Mouse (Mus musculus) layer of hippocampus, adult 18-20 months (tissue): Measurements from ENCODE around the gene Cd200. TPM values are rescaled to one million over a fixed set of nuclear protein-coding genes. Genes with fewer than 3 reads are reported as not detected.
"Not testable (repeated sequence)": the region's sequence is repeated elsewhere in the genome, so short reads cannot be mapped to it uniquely, and the experiment has no call there.

Source experiments
- DNase-seq, 2 experiments: peaks; one replicate each; pipeline ENCODE4 v3.0.0; 2022; ENCODE audit warnings: low spot score in 2 of 2
- total RNA-seq, 2 experiments: library from RNA; stranded (reverse); gene quantifications; 2 replicates each; pipeline ENCODE4 v1.2.3; 2021

The Cd200 gene
- total RNA-seq, 2 experiments from 2014 or later: 64.6 to 76.8 TPM

DNA sequence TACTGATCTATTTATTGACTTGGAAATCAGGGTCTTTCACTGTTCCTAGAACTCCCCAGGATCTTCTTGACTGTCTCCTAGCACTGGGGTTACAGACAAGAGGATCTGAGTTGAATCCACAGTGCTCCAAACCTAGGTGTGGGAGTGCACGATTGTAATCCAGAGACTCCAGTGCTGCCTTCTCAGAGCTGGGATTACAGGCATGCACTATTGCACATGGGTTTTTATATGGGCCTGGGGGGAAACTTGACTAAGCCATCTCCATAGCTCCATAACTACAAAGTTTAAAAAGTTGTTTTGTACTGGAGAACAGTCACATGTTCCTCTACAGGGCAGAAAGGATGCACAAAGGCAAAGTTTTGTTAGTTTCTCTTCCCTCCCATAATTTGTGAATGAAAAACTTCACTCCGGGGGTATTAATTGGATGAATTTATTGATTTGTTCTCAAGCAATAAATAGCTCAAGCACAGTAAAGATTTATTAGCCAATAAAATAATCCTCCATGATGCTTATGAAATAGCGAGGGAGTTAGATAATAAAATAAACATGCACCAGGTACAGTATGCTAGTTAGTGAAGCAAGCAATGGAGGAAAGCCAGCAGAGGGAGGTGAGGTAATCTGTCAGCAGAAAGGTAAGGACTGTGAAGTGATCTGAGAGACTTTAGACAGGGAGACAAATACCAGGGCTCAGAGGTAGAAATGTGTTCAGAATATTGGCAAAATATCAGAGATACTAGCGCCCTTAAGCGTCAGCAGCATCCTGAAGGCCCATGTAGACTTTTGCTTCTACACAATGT is 30.5 kb downstream of the Cd200 start:
- no peak for DNase-seq

DNA sequence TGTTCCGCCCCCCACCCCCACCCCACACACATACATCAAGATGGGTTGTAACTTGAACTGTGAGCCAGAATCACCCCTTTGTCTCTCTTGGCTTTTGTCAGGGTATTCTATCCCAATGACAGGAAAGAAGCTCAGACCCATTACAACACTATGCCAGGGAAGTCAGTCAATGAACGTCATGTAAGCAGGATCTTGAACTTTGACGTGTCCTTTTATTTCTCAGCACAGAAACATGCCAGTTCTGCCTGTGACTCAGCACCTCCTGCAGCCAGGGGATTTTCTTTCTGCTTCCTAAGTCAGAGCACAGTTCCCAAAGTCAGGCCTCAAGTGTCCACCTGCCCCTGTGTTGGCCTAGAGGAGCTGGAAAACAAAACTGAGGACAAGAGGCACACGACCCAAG is 31.5 kb downstream of the Cd200 start:
- DNase-seq: no peak

DNA sequence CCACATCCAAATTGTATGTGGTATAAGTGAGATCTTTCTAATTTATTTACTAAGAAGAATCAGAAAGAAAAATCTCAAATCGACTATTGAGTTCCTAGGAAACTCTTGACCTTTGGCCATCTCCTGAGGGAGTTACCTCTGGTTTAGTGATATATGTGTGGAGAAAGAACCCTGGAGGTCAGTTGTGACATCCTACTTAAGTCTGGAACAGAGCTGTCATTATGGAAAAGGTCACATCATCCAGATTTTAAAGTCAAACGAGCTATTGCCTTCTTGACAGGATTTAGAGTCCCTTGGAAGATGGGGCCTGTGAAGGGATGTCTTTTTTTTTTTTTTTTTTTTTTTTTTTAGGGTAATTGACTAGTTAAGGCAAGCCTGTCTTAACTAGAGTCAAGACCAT is 32.0 kb downstream of the Cd200 start:
- no peak for DNase-seq

DNA sequence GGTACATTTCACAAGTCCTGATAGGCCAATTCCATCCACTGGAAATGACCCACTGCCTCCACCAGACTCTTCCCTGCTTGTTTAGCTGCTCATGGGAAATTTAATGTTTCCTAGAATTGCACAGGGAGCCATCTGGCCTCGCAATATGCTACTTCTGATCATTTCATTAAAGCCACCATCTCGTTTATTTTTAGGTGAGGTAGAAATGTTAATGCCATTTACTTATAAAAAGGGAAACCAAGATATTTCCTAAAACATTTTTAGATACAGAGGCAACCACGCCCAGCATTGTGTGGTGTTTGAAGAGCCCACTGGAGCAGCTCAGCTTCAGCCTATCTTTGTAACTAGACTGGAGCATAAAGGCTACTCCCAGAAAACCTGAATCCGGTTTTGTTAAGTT is 32.6 kb downstream of the Cd200 start:
- peak; percentile 14 to 68 for DNase-seq

DNA sequence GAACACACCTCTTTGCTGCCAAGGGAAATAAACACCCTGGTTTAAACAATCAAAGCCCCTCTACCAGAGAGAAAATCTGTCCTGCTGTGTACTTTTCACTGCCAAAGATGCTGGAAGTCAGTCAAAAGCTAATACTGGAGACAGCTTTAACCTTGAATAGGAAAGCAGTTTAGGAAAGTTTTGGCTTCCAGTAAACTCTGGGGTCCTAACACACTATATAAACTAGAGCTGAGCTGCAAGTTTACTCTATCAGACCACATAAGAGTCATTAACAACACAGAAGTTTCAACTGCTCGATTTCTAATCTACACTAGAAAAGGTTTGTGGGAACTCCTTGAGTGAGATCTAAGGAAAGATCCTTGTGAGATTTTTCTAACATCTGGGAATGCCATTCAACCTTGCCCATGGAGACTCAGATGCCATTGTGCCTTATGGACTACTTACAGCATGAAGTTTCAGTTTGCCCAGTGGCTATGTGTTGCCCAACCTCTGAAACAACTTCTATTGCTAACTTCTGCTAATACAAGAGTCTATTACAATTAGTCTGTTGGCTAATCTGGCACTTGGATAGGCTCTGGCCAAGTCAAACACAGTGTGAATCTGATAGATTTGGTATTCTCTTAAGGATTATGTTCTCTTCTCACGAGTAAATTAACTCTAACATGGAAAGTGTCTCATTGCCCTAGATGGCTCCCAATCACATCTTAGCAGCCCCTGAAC is 33.2 kb downstream of the Cd200 start:
- no peak for DNase-seq

DNA sequence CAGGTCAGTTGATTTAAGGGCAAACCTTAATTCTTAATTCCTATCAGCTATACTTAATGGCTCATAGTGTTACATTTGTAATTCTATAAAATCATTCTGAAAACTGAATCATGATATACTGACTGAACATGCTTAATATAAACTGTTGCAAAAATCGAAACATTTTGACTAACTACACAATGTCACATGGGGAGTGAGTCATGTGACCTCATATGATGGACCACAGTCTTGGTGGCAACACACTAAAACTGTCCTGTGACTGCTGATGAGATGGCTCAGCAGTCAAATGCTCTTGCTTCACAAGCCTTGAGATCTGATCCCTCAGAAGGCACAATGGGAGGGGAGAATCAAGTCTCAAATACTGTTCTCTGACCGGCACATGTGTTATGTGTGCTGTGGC is 34.8 kb downstream of the Cd200 start:
- DNase-seq: no peak

DNA sequence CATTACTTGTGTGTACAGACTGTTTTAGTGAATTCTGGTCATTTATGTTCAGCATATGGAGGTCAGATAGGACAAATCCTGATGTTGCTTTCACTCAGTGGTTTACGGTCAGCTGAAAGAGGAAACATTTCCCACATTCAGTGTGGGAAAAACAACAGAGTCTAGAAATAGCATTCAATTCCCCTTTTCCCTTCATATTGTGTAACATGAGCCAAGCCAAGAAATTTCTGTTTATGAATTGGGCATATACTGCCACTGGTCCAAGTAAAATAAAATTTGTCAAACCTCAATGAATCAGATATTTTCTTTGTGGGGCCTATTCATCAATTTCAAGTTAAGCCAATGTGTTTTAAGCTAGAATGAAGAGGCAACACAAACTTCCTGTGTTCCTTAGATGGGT is 37.8 kb downstream of the Cd200 start:
- DNase-seq: no peak

DNA sequence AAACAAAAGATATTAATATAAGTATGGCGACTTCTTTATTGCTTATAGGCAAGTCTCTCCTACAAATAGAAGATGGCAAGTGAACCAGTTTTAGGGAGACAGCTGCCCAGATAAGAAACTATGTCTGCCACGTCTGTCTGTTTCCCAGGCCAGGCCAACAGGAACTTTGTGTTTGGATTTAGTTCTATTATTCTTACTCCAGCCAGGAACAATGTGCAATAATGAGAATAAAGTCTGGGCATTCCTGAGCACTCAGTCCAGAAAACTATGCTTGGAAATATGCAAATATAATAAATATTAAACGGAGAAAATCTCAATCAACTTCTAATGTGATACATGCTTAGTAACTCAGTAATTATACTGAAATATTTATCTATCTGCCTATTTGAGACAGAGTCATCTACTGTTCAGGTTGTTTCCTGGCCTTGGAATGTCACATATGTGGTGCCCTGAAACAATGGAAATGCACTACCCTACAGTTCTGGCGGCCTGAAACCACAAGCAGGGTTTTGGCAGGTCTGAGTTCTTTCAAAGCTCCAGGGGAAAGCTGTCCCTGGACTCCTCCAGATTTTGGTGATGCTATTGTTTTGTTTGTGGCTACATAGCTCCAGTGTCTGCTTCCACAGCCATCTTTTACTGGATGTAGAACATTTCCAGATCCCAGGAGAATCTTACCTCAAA is 39.4 kb downstream of the Cd200 start:
- DNase-seq: no peak

DNA sequence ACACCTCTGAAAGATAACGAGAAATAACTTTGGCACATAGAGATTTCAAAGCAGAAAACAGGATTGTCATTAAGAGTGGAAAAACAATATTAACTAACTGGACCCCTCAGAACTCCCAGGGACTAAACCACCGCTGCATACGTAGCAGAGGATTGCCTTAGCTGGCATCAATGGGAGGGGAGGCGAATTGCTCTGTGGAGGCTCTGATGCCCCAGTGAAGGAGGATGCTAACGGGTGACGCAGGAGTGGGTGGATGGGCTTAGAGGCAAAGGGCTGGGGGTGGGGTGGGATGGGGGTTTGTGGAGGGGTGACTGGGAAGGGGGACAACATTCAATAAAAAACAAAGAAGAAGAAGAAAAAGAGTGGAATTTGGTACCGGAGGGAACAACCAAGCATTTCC is 42.7 kb downstream of the Cd200 start:
- DNase-seq: no peak

DNA sequence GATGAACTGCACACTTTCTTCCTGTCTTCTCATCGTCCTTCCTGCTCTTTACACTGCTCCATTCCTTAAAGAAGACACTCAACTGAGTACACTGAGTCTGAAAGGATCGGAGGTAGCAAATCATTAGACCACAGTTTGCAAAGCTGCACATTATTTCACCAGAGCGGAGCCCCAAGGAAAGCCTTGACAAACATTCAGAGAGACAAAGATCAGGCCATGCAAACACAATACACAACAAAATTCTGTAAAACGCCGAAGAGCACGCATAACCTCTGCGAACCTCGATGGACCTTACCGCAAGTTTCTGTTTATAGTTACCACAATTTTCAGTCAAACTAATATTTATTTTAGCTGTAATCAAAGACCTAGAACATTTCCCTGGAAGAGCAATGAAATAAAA is 43.5 kb downstream of the Cd200 start:
- DNase-seq: no peak

DNA sequence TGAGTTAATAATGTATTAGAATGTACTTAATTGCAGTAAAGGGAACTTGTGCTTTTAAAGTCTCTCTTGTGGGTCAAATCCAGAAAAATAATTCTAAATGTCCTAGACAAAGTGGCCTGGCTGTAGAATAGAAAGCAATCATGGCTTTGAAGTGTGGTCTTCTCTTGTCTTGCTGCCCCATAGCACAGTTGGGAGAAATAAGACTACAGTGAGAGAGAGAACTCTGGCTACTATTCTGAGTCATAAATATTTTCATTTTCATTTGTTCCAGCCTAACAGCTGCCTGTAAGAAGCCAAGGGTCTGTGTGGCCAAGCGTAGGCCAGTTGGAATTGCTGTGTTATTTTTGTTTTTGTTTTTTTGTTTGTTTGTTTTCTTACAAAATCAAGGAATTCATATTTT is 44.2 kb downstream of the Cd200 start:
- DNase-seq: no peak

DNA sequence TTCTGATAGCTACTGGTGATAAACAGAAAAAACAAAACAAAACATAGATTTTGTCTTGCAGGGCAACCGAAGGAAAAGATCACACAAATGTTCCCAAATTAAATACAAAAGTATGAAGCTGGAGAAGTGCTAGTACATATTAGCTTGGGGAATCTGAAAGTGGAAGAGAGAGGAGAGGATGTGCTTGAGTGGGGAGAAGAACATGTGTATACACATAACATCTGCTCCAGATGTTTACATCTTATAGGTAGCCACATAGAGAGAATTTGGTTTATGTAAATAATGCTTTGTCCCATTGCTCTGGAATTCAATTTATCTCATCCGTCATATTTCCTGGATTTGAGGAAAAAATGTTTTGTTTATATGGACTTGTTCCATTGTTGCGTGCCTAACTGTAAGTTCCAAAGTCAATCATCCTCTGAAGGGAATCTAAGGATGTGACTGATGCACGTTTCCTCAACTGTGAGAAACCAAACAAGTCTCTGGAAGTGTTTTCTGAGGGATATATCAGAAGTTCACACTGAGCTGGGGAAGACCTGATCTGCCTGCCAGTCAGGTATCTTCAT is 45.3 kb downstream of the Cd200 start:
- no peak for DNase-seq

DNA sequence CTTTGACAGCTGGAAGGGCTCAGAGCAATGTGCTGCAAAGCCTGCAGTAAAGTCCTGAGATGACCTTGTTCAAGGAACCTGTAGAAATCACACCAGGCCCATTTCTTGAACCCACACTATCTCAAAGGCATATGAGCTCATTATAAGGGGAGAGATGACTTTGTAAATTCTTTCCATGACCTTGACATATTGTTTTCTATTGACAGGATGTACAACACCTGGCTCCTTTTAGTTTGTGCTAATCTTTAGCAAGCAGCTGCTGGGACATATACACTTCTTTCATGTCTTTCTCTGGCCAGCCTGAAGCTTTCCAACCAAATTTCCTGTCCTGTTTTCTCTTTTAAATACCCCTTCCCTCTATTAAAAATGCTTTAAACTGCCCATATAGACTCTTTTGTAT is 47.4 kb downstream of the Cd200 start:
- DNase-seq: no peak

DNA sequence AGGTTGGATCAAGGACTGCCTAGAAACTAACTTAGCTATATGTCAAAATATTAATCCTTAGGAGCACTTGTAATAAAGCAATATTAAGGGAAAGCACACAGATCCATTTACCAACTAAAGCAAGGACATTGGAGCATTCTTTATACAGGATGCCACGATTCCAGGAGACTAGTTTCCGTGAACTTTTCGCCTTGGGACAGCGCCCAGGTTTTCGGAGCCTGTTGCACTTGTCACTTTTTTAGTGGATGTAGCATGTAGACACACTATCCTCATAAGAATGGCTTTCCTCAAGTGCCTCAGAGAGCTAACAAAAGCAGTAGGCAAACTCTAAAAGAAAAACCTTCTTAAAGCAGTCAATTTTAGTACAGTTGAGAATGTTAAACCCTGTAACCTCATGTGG is 50.4 kb downstream of the Cd200 start:
- DNase-seq: not testable (repeated sequence)

DNA sequence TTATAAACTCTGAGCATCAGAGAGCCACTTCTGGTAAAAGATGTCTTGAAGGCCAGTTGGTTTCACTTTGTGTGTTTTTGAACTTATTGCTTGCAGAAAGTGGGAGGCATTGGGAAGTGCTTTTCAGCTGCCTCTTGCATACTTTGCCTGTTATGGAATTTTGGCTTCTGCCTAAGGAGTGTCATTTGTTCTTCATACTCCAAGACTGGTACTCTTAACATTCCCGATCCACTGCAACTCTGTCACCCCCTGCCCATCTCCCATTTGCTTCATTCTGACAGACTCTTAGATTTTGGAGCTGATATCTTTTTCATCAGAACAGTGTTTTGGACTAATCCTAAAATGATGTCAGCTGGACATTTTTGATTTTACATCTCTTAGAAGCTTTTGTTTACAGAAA is 51.7 kb downstream of the Cd200 start:
- no peak for DNase-seq

DNA sequence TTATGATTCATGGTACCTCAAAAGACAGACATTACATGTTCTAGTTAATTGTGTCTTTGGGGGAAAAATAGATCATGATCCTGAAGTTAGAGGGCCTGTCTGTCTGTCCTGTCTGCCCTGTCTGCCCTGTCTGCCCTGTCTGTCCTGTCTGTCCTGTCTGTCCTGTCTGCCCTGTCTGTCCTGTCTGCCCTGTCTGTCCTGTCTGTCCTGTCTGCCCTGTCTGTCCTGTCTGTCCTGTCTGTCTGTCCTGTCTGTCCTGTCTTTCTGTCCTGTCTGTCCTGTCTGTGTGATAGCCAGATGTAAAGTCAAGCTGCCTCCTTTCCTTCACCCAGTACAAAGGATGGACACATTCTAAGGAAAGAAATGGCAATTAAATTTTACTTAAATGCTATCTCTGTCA is 56.0 kb downstream of the Cd200 start:
- DNase-seq: no peak

DNA sequence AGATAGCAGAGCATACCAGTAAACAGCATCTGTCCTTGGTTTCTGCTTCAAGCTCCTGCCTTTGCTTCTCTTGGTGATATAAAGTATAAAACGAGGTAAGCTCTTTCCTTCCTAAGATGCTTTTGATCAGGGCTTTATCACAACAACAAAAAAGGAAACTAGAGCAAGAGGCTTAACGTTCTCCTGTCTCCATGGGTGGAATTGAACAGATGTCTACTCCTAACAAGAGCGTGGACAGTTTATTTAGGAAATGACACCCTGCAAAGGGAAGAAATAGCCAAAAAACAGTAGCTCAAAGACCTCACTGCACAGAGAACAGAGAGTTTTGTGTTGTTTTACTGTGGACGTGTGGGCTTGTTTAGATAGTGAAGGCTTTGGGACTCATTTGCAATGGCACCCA is 58.1 kb downstream of the Cd200 start:
- DNase-seq: no peak

DNA sequence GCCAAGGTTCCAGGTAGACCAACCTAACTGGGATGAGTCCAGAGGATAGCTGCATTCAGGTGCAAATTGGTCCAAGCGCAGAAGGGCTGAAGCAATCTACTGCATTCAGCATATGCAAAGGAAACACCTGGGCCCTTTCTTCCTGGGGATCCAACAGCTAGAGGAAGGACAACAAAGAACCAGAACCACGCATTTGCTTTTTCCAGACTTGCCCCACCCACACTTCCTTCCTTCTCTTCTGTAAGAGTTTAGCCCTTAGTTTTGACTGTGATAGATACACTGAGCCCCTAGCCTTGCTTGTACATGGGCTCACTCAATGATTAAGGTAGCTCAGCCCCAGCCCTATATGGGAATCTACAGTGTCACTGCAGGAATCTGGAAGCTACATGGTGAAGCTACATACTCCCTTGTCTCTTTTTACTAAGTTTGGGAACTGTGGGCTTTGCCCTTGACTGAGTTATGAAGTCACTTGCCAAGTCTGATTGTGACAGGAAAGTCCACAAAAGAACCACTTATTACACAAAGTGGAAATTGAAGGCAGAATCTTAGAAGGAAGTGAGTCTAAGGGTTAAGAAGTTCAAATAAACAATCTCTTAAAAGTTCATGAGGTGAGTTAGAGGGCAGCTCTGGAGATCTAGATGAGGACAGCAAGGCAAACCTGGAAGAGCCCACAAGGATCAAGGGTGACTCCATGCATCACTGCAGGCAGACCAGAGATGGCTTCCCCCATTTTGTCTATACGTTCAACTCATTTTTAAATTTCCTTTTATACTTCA is 59.1 kb downstream of the Cd200 start:
- DNase-seq: no peak

DNA sequence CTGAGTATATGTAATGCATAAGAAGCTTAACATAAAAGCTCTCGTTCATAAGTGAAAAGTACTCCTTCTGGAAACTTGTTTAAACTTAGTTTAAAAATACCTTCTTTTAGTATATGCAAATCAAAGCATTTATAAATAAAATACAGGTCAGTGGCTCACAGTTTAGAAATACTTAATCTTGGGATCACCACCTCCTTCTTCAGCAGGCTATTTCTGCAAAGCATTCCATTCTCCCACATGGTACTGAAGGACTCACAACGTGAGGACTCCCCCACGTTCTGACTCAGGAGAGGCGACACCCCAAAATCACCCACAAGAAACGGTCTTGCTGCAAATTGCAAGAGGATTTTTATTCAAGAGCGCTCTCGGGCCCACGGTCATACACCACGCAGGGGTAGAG is 60.6 kb downstream of the Cd200 start:
- not testable (repeated sequence) for DNase-seq

DNA sequence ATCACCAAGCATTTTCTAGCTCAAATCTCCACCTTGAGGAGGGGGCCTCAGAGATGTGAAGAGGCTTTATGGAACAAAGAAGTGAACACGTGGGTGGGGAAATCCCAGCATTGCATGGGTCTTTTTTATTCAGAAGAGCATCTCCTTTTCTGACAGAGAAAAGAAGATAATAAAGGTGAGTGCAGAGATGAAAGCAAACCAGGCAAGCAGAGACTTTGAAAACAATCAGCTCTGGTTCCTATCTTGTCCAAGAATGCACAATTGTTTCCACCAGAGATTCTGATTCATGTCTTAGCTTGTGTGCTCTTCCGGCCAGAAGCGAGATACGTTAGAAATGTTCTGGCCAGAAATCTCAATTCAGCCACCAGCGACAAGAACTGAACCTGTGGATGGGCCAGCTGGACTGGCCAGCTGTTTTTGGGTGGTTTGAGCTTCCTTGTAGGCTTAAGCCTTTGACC is 61.9 kb downstream of the Cd200 start:
- no peak for DNase-seq

DNA sequence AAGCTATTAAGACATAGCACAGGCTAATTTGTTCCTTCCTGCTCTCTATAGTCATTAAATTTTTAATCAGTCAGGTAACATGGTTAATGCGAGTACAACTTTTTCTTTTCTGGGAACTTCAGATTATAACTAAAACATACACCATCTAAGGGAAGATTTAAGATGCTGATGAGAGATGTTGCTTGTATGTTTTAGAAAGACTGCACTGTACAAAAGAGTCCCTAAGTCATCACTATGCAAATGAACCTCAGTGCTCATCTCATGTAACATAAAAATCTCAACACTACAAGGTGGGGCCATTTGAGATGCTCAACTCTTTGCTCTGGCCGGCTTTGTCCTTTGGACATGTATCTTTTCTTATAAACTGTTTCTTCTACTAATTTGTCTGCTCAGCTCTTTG is 62.5 kb downstream of the Cd200 start:
- no peak for DNase-seq
